Mouse (Mus musculus) thymus, adult 2 months (tissue): ENCODE measurements at regions not wholly inside any gene's neighbourhood (a gene's known extent, or its start where the extent isn't known, plus 50 kb on each side); places are given as distances from the start of the nearest gene placed in this dataset.

Experiments used
- CTCF ChIP-seq: fragments of 200-500 bp; IDR thresholded peaks from 2 replicates; pipeline ENCODE4 v1.5.1; 2012; ENCODE audit warnings: mild to moderate bottlenecking, control low read depth, low read length, moderate library complexity, borderline replicate concordance; ENCODE audit not compliant: control insufficient read depth, poor library complexity, insufficient read depth; ENCODE audit errors: extremely low read depth
- POLR2A ChIP-seq: fragments of 200-500 bp; IDR thresholded peaks from 2 replicates; pipeline ENCODE4 v1.6.1; 2012; ENCODE audit warnings: mild to moderate bottlenecking, low read length, control low read depth, moderate library complexity; ENCODE audit not compliant: control insufficient read depth, poor library complexity, insufficient read depth; ENCODE audit errors: extremely low read depth

DNA sequence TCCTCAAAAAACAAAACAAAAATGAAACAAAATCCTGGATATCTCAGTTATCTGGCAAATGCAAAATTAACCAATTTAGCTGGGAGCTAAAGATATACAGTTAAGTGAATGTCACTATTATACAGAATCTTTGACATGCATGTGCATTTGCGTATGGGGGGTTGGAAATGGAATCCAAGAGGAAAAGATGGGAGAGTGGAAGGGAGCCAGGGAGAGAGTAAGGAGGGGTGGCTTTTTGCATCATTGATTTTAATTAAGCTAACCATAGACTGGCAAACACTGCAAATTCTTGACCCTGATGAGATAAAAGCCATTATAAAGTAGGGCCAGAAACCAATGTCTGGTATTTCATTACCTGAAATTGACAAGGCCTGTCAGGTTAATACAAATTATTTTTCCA is 488.8 kb downstream of the Chl1 start:
- TF ChIP-seq POLR2A (no peak), CTCF (no peak)
